Mouse (Mus musculus): ENCODE measurements around the gene Fcer2a.

Fcer2a gene

GRCm38 (mm10) chr8:3676993-3677579 lies 16.9 kb downstream of the Fcer2a start:
- in situ Hi-C loops (cut with MboI; ENCODE audit: low sequenced_read_pairs) = no loop called here

GRCm38 (mm10) chr8:3676131-3676992 lies 17.6 kb downstream of the Fcer2a start, which contains the start of gene Trappc5:
Trappc5 (plus strand) TSS chr8:3676299.
- in situ Hi-C loops (cut with MboI; ENCODE audit: low sequenced_read_pairs) = no loop called here

GRCm38 (mm10) chr8:3674671-3675070 lies 19.3 kb downstream of the Fcer2a start:
- in situ Hi-C loops (cut with MboI; ENCODE audit: low sequenced_read_pairs) = loop anchor here (5.0 kb wide), 1 partner anchor 37 kb away; no protein-coding TSS in a partner anchor

GRCm38 (mm10) chr8:3671980-3672491 lies 21.9 kb downstream of the Fcer2a start, which contains the start of gene Fcor:
Fcor (minus strand) TSS chr8:3672362.
- in situ Hi-C loops (cut with MboI; ENCODE audit: low sequenced_read_pairs) = loop anchor here (5.0 kb wide), 1 partner anchor 35 kb away; no protein-coding TSS in a partner anchor

GRCm38 (mm10) chr8:3670388-3670787 lies 23.6 kb downstream of the Fcer2a start:
- in situ Hi-C loops (cut with MboI; ENCODE audit: low sequenced_read_pairs) = loop anchor here (5.0 kb wide), 1 partner anchor 33 kb away; no protein-coding TSS in a partner anchor

- in situ Hi-C loops (cut with MboI; ENCODE audit: low sequenced_read_pairs) = no loop called here
Observed at GRCm38 (mm10) chr8:3665507-3665906, 28.5 kb downstream of the Fcer2a start, which contains the start of gene Mcemp1. Mcemp1 (plus strand) TSS chr8:3665754.

- in situ Hi-C loops (cut with MboI; ENCODE audit: low sequenced_read_pairs) = no loop called here
Observed at GRCm38 (mm10) chr8:3664405-3664804, 29.6 kb downstream of the Fcer2a start.

- in situ Hi-C loops (cut with MboI; ENCODE audit: low sequenced_read_pairs) = no loop called here
Observed at GRCm38 (mm10) chr8:3660889-3661288, 33.1 kb downstream of the Fcer2a start.

GRCm38 (mm10) chr8:3656725-3657381 lies 37.1 kb downstream of the Fcer2a start:
- in situ Hi-C loops (cut with MboI; ENCODE audit: low sequenced_read_pairs) = no loop called here

- in situ Hi-C loops (cut with MboI; ENCODE audit: low sequenced_read_pairs) = no loop called here
Observed at GRCm38 (mm10) chr8:3655526-3655925, 38.4 kb downstream of the Fcer2a start, which contains the start of gene Retn. Retn (plus strand) TSS chr8:3655770.

GRCm38 (mm10) chr8:3654726-3655508 lies 39.1 kb downstream of the Fcer2a start:
- in situ Hi-C loops (cut with MboI; ENCODE audit: low sequenced_read_pairs) = no loop called here

GRCm38 (mm10) chr8:3652845-3653244 lies 41.1 kb downstream of the Fcer2a start:
- in situ Hi-C loops (cut with MboI; ENCODE audit: low sequenced_read_pairs) = no loop called here

GRCm38 (mm10) chr8:3648990-3649389 lies 45.0 kb downstream of the Fcer2a start:
- in situ Hi-C loops (cut with MboI; ENCODE audit: low sequenced_read_pairs) = no loop called here

- in situ Hi-C loops (cut with MboI; ENCODE audit: low sequenced_read_pairs) = no loop called here
Observed at GRCm38 (mm10) chr8:3648268-3648667, 45.7 kb downstream of the Fcer2a start.

- in situ Hi-C loops (cut with MboI; ENCODE audit: low sequenced_read_pairs) = no loop called here
Observed at GRCm38 (mm10) chr8:3647561-3647960, 46.4 kb downstream of the Fcer2a start.

GRCm38 (mm10) chr8:3646824-3647531 lies 47.0 kb downstream of the Fcer2a start:
- in situ Hi-C loops (cut with MboI; ENCODE audit: low sequenced_read_pairs) = no loop called here

GRCm38 (mm10) chr8:3645804-3646203 lies 48.2 kb downstream of the Fcer2a start:
- in situ Hi-C loops (cut with MboI; ENCODE audit: low sequenced_read_pairs) = no loop called here
